Mouse (Mus musculus): Measurements from ENCODE around the gene Adamts17.

DNA sequence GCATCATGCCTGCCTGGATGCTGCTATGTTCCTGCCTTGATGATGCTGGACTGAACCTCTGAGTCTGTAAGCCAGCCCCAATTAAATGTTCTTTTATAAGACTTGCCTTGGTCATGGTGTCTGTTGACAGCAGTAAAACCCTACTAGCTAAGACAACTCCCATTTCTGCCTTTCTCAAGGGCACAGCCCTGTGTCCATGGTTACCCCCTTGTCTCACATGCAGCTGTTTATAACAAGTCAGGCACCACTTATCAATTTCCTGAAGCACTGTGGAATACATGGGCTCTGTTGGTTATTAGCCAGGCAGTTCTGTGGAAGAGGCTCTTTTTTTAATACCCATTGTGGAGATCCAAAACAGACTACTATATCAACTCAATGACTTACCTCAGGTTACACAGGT is 193.1 kb downstream of the Adamts17 start:
- TF ChIP-seq CTCF (IDR thresholded peaks at IDR 0.05; ENCODE audit: control insufficient read depth, insufficient read depth, low read length) = no peak
- TF ChIP-seq POLR2A (IDR thresholded peaks at IDR 0.05; ENCODE audit: borderline replicate concordance, control insufficient read depth, low read depth, low read length) = no peak

Measured in bone marrow, adult 2 months (tissue).